Mouse (Mus musculus) megakaryocyte-erythroid progenitor cell, adult 5-6 weeks (primary cell): ENCODE measurements around the gene Jarid2. TPM values are rescaled to one million over a fixed set of nuclear protein-coding genes. Genes with fewer than 3 reads are reported as not detected.

ENCODE experiments used
- ATAC-seq: replicated peaks from 2 replicates; pipeline ENCODE4 v1.8.0; 2016; ENCODE audit warnings: mild to moderate bottlenecking, inconsistent platforms; ENCODE audit not compliant: severe bottlenecking, poor library complexity, low FRiP score, low TSS enrichment
- total RNA-seq, 2 experiments: library from RNA; stranded (forward) in 1 of 2; stranded (reverse) in 1 of 2; fragments of 200-1000, 215-1000 nt in 1 of 2; fragments of >200 nt in 1 of 2; fragmentation: Nextera tagmentation in 1 of 2; gene quantifications; 2 replicates each; pipeline ENCODE4 v1.2.3; 2014 to 2017

Jarid2 gene
- total RNA-seq, 2 experiments from 2014 or later, result 28.1 to 37.0 TPM

- ATAC-seq, result no peak
Observed at GRCm38 (mm10) chr13:44939326-44940035, 210.2 kb downstream of the Jarid2 start.

GRCm38 (mm10) chr13:44943618-44944017 lies 214.3 kb downstream of the Jarid2 start:
- no peak for ATAC-seq

DNA sequence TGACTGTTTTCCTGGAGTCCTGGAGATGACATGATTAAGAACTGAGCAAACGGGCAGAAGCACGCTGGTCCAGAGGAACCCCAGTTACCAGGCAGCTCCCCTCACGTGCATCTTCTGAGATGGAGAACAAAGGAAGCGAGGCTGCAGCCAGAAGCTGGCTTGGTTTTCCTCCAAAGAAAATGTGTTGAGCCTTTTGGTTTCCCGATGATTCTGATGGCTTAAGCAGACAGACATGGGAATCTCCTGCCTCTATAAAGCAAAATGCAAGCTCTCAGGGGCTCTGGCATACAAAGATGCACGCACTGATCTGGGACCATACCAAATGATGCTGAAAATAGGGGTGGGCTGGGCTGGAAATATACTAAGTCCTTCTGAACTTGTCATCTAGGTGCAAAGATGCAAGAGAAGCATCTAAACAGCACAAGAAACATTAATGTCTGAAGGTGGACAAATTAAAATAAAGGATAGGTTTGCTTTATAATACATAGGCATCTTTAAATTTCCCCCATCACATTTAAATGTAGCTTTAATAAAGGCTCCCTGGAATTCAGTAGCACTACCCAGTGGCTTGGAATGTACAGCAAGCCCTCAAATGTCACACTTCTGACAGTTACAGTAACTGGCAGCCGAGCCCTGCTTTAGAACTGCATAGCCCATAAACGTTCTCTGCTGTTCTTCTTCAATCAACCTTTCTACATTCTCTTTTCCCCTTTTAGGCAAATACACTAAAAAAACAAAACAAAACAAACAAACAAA lies 217.8 kb downstream of the Jarid2 start:
- no peak for ATAC-seq

DNA sequence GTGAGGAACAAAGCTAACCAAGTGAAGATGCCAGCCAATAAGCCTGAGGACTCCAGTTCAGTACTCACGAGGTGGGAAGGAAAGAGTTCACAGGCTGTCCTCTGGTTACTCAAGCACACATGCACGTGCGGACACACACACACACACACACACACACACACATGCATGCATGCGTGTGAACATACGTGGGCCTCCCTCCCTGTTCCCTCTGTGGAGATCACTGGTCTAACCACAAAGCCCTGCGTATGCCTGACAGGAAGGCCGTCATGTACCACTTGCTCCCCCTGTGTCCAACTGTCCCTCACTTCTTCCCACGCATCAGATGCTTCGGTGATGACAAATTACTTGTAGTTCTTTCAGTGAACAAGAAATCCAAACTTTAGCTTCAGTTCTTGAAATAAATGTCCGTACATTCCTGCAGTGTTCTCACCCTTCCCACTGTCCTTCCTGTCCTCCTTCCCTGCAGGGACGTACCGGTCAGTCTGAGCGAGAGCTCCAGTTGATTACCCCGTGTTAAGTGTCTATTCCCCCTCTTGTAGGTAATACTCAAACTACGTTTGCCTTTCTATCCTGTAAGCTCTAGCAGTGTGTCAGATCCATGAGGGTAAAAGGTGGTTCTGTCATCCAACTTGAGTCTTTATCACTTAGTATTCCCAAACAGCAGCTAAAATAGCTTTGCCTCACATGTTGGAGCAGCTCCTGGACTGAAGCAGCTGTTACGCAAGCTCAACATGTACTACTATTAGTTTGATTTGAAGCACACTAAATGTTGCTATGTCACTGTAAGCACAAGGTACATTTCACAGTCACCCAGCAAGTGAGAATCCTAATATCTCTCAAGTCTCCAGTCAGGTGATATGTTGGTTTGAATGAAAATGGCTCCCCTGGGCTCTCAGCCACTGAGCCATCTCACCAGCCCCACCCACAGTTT lies 219.3 kb downstream of the Jarid2 start:
- no peak for ATAC-seq

GRCm38 (mm10) chr13:44952393-44953086 lies 223.3 kb downstream of the Jarid2 start:
- peak; percentile 81 for ATAC-seq

- no peak for ATAC-seq
Observed at GRCm38 (mm10) chr13:44953546-44954231, 224.4 kb downstream of the Jarid2 start.

DNA sequence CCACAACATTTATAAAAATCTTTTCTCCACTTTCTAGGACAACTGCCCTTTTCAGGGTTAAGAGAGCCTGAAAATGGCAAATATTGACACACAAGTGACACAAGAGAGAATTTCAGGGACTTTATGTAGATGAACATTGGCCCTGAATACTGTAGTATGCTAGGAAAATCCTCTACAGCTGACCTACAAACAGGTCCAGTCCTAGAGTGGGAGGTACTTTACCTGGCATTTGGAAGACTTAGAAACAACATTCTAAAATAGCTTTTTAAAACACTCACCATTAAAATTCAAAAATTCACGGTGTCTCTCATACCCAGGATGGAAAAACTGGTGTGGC lies 224.9 kb downstream of the Jarid2 start:
- no peak for ATAC-seq

DNA sequence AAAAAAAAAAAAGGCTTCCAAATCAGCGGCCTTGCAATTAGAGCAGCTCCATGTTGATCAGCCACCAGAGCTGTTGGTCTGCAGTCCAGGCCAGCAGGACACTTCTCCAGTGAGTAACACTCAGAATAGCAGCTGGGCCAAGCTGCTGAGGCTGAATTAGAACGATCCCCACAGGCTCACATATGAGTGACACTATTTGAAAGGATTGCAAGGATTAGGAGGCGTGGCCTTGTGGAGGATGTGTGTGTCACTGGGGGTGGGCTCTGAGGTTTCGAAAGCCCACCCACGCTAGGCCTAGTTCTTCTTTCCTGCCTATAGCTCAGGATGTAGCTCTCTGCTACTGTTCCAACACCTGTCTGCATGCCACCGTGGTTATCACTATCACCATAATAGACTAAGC lies 226.5 kb downstream of the Jarid2 start:
- ATAC-seq, result no peak

DNA sequence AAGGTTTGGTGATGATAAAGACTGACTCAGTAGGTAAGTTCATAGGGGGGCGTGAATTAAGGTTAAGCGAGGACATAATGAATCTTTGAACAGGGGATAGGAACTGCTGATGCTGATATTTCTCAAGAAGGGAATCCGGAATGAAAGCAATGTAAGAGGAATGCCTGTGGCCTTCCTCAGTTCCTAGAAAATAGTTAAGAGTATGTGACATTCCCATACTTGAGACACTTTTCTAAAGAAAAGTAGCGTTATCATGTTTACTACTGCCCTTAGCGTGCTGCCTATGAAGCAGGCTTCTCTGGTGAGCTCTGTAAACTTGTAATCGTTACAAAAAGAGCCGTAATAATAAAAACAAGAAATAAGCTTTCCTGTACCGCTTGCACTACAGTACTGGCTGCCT lies 227.8 kb downstream of the Jarid2 start:
- ATAC-seq, result no peak

- ATAC-seq, result no peak
Observed at GRCm38 (mm10) chr13:44960542-44961291, 231.4 kb downstream of the Jarid2 start.
